Mouse (Mus musculus) cerebellum, adult 18-20 months (tissue): ENCODE measurements at regions not wholly inside any gene's neighbourhood (a gene's known extent, or its start where the extent isn't known, plus 50 kb on each side); places are given as distances from the start of the nearest gene placed in this dataset.
"Not testable (repeated sequence)": the region's sequence is repeated elsewhere in the genome, so short reads cannot be mapped to it uniquely, and the experiment has no call there.

Experiments
- DNase-seq, 2 experiments: peaks; one replicate each; pipeline ENCODE4 v3.0.0; 2021

DNA sequence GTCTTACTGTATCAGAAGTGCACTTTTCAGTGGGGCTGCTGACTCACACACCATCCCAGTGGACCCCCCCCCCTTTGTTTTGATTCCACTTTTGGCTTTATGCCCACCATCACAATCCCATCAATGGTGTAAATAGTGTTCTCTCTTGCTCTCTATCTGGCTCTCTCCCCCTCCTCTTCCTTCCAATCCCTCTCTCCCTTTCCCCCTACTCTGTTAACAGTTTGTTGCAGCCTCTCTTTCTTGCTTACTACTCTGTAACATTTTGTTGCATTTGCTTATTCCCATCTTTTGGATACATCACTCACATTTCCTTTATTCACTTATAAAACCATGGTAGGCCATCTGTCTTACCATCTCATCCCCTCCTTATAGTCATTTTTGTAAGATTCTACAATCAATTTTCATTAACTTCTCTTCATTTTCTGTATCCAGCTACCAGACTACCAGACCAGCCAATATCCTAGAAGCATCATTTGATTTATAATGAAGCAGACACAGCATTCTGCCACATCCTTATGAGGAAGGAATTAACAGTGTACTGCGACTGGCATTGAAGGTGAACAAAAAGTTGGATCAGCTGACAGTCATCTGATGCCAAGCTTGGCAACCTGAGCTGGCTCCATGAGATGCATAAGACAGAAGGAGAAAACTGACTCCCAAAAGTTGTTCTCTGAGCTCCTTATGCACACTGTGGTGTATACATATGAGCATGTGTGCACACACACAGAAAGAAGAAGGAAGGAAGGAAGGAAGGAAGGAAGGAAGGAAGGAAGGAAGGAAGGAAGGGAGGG is 181.5 kb upstream of the Plcz1 start:
- DNase-seq: no peak

GRCm38 (mm10) chr6:140221653-140222272 is 180.5 kb upstream of the Plcz1 start:
- no peak for DNase-seq

- no peak for DNase-seq
These were observed 177.5 kb upstream of the Plcz1 start for GRCm38 (mm10) chr6:140218789-140219188.

GRCm38 (mm10) chr6:140212403-140212802 is 171.1 kb upstream of the Plcz1 start:
- DNase-seq: no peak

- DNase-seq: no peak
These were observed 168.9 kb upstream of the Plcz1 start for GRCm38 (mm10) chr6:140210141-140210540.

DNA sequence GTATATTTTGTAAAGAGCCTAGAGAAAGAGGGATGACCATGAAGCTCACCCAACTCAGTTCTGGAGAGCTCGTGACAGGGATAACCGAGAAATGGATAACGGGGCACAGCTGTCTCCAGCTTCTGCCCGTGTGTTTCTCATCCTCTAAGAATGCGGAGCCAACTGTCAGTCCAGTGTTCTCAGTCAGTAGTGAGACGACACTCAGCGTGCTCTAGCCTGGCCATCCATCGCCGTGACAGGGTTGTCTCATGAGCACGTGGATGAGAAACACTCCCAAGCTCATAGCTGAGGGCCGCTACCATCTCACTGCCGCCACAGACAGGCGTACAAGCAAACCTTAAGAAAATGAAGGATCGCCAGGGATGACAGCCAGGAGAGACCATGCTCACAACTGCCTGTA is 167.8 kb upstream of the Plcz1 start:
- DNase-seq: no peak

- no peak for DNase-seq
These were observed 167.1 kb upstream of the Plcz1 start for GRCm38 (mm10) chr6:140208375-140208774.

DNA sequence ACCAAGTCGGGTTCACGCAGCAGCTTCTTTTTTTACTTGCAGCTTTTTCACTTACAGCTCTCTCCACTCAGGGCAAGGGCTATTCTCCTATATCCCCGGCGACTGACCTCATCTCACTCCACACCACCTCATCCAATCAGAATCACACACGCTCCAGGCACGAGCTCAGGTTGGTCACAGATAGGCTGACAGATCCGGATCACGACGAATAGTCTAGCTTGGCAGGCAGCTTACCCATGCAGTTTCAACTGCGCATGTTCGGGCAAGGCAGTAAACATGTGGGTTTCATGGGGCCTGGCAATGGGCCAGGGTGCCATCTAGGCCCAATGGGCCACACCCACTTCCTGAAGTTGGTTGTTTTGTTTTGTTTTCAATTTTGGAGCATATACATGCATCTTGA is 165.4 kb upstream of the Plcz1 start:
- not testable (repeated sequence) for DNase-seq

DNA sequence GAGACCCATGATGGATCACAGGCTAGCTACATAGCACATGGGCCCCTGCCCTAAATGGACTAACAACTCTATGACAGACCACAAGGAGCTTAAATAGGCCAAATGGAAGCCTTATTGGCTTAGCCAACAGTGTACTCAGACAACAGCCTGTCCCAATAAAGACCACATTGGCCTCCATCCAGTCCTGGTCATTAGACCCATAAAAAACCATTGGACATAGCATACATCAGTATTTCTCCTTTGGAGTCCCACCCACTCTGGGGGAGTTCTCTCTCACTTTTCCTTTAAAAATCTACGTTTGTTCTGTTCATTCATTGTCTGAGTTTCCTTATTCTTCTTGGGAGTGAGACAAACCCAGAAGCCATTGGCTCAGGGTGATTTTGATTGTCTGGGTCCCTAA is 160.1 kb upstream of the Plcz1 start:
- no peak for DNase-seq

- DNase-seq: no peak
These were observed 159.1 kb upstream of the Plcz1 start for GRCm38 (mm10) chr6:140200322-140200721.

- DNase-seq: no peak
These were observed 156.8 kb upstream of the Plcz1 start for GRCm38 (mm10) chr6:140198036-140198435.

DNA sequence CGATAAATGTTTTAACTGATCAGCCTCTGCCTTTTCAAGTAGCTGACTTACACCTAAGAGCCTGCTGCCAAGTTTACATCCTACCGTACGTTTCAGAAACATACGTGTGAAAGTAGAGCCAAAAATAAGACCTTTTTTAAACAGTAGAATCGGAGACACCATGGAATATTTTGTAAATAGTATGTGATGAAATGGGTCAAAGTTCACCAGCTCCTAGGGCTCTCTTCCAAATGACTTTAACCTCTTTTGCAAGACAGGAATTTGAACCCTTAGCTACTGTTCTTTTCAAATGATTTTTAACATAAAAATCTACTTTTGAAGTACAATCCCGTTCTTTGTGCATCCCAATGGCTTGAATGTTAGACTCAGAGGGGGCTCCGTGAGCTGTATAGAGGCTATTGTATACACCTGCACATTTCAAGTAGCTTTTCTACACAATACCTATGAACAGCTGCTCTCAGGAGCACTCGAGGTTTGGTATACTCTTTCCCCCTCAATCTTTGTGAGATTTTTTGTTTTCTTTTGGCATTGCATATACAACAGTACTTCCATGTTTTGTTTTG is 155.9 kb upstream of the Plcz1 start:
- DNase-seq: no peak

DNA sequence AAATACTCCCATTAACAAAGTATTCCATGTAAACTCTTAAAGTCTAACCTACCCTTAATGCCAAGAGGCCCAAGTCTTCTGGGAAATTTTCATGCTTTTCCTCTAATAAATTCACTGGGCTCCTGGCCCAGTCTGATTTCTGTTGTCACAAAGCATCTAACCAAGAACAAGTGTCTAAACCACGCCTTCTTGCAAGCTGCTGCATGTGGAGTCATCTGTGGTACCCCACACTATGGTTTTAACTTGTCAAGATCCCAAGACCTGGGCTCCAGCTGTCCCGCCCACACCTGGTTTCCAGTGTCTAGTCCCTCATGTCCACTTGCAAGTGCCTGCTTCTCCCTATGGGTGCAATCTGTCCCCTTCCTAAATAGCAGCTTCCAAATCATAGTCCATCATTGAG is 153.0 kb upstream of the Plcz1 start:
- DNase-seq: no peak

- no peak for DNase-seq
These were observed 152.1 kb upstream of the Plcz1 start for GRCm38 (mm10) chr6:140193084-140193939.

GRCm38 (mm10) chr6:140192526-140192925 is 151.3 kb upstream of the Plcz1 start:
- DNase-seq: no peak

DNA sequence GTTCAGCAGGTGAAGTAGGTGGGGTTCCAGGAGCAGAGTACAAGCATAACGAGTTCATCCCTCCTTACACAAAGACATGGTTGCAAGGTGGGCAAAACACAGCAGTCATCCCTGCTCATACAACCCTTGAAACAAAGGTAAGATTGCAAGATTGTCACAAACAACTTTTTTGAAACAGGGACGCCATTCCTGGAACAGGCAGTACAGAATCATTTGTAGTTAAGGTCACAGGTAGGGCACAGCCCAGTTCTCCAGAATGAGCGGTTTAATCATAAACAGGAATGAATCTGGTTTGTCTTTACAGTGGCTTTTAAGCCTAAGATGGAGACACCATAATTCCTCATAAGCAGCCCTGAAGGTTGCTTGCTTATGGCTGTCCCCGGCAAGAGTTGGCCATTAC is 150.1 kb upstream of the Plcz1 start:
- no peak for DNase-seq

- no peak for DNase-seq
These were observed 148.3 kb upstream of the Plcz1 start for GRCm38 (mm10) chr6:140189601-140190000.

DNA sequence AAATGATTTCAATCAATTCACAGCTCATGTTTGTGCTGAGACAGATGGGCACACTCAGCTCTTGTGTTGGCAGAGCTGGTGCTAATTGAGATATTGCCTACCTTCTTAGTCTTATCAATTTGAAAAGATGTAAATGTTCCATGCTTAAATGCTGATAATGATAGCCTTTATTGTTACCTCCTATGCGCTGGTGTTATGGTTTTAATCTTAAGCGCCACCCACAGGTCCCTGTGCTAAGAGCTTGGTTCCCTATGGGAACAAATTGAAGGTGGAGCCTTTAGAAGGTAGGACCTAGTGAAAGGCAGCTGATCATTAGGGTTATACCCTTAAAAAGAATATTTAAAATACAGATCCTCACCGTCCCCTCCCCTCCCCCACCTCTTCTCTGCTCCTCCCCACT is 146.5 kb upstream of the Plcz1 start:
- DNase-seq: no peak

DNA sequence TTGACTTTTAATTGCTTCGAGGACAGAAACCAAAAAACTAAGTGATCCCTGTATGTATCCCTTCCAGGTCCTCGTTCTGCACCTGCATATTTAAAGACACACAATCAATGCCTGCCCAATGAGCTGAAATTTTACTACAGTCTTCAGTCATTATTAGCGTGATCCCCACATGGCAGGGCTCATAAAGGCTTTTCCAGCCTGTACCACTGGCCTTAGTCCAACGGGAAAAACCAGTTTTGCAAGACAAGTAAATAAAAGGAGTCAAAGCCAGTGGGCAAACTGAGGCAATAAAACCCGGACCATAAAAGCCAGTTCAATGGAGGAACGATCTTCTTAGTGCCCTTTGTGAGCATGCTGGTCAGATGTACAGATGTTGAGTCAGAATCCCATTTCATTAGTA is 145.8 kb upstream of the Plcz1 start:
- DNase-seq: no peak

DNA sequence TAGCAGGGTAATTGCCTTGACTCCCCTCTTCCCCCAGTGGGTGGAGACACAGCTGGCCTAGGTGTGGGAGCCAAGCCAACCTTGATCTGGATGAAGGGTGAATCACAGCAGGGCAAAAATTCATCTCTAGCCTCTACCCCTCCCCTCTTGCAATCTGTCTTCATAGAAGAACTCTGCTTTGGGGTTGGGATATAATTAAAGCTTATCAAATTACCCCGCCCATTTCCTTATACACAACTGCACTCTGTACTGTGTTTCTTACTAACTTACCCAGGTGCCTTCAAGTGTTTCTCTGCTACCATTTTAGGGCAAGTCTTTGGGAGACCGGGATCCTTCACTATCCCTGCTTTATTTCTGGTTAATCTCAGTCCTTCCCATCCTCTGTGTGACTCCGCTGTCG is 138.7 kb upstream of the Plcz1 start:
- DNase-seq: no peak

DNA sequence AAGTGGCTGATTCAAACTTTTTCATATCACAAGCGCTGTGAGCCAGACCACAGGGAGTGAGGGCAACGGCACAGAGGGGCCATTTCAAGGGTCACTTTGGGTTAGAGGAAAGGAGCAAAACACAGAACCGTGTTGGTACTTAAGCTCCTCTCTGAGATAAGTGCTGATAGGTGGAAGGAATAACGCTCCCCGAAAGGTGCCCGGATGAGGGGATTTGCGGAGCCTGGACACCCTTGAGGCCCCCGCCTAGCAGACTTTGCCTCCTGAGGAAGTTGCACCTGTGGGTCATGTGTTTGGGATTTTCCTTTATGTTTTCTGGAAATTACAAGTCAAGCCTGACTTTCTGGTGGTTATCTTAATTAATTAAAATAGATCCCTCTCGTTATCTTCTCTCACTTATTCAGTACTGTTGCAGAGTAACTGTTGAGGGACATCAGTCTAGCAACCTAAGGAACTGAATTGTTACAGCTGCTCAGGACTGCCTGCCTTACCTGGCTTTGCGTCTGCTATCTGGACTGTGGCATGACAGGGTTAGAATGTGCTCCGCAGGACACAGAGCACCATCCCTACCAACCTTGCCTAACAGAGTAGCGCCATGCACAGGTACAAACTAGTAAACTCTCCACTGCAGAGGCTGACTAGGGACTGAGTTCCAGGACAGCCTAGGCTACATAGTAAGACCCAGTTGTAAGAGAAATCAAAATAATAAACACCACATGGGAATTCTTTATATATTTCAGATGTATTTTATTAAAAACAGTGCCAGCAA is 137.4 kb upstream of the Plcz1 start:
- DNase-seq: no peak

DNA sequence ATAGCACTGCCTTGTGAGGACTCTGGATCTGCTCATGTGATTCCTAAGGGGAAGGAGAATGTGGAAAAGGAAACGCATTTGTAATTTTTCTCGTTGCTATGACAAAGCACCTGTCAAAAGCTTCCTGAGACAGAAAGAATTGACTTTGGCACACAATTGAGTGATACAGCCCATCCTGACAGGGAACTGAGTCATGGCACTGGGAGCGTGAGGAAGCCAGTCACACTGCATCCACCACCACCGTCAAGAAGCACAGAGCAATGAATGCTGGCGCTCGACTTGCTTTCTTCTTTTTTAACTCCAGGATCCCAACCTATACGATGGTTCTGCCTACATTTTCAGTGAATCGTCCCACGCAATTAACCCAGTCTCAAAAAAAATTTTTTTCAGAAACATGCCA is 131.5 kb upstream of the Plcz1 start:
- DNase-seq: no peak

- DNase-seq: no peak
These were observed 128.6 kb upstream of the Plcz1 start for GRCm38 (mm10) chr6:140169836-140170235.
